Mouse (Mus musculus): ENCODE measurements around the gene Tanc2.

The Tanc2 gene

GRCm38 (mm10) chr11:105933746-105934145 is 344.0 kb downstream of the Tanc2 start:
- no peak for DNase-seq

GRCm38 (mm10) chr11:105934303-105934711 is 344.5 kb downstream of the Tanc2 start:
- DNase-seq = no peak

GRCm38 (mm10) chr11:105934816-105935215 is 345.0 kb downstream of the Tanc2 start:
- no peak for DNase-seq

GRCm38 (mm10) chr11:105935496-105935895 is 345.7 kb downstream of the Tanc2 start:
- DNase-seq = no peak

GRCm38 (mm10) chr11:105936200-105936599 is 346.4 kb downstream of the Tanc2 start:
- peak; percentile 57 for DNase-seq

- no peak for DNase-seq
Observed at GRCm38 (mm10) chr11:105936974-105937373, 347.2 kb downstream of the Tanc2 start.

- DNase-seq = no peak
Observed at GRCm38 (mm10) chr11:105938771-105939170, 349.0 kb downstream of the Tanc2 start.

GRCm38 (mm10) chr11:105941973-105942372 is 352.2 kb downstream of the Tanc2 start:
- no peak for DNase-seq

GRCm38 (mm10) chr11:105943133-105944102 is 353.6 kb downstream of the Tanc2 start:
- DNase-seq = no peak

- DNase-seq = peak; percentile 48
Observed at GRCm38 (mm10) chr11:105944126-105944621, 354.4 kb downstream of the Tanc2 start.

GRCm38 (mm10) chr11:105944770-105945672 is 355.2 kb downstream of the Tanc2 start:
- DNase-seq = no peak

GRCm38 (mm10) chr11:105946694-105947154 is 356.9 kb downstream of the Tanc2 start:
- no peak for DNase-seq

- DNase-seq = no peak
Observed at GRCm38 (mm10) chr11:105948255-105948654, 358.5 kb downstream of the Tanc2 start.

GRCm38 (mm10) chr11:105950519-105950918 is 360.7 kb downstream of the Tanc2 start:
- DNase-seq = no peak

- no peak for DNase-seq
Observed at GRCm38 (mm10) chr11:105951601-105952044, 361.8 kb downstream of the Tanc2 start.

- no peak for DNase-seq
Observed at GRCm38 (mm10) chr11:105952111-105952510, 362.3 kb downstream of the Tanc2 start.

- DNase-seq = no peak
Observed at GRCm38 (mm10) chr11:105952911-105953386, 363.2 kb downstream of the Tanc2 start, which contains the start of gene Cyb561. Gene Cyb561 (minus strand): TSS chr11:105953336.

- no peak for DNase-seq
Observed at GRCm38 (mm10) chr11:105953402-105953801, 363.6 kb downstream of the Tanc2 start.

- DNase-seq = no peak
Observed at GRCm38 (mm10) chr11:105955815-105956430, 366.1 kb downstream of the Tanc2 start.

- DNase-seq = no peak
Observed at GRCm38 (mm10) chr11:105957501-105957900, 367.7 kb downstream of the Tanc2 start.

- DNase-seq = no peak
Observed at GRCm38 (mm10) chr11:105958566-105958965, 368.8 kb downstream of the Tanc2 start.

- peak; percentile 52 for DNase-seq
Observed at GRCm38 (mm10) chr11:105959355-105959754, 369.6 kb downstream of the Tanc2 start.

Data from layer of hippocampus, adult 9-11 months (tissue).